In the genomic region with DNA sequence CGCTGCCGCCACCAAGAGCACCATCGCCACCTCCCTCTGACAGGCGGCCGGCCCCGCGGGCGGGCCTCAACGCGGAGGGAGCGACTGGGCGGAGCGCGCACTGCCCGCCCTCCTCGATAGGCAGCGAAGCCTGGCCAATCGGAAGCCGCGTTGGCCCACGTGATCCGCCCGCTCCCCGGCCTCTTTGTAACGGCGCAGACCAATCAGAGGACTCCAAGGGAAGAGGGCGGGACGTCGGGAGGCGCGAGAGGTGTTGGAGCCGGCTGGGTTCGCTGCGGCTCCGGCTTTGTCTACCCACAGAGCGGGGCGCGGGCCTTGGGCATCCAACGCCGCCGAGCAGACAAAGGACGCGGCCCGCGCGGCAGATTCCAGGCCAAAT, we compare ENCODE assay signal across 8 mouse cellular contexts. TPM values are rescaled to one million over a fixed set of nuclear protein-coding genes. Genes with fewer than 3 reads are reported as not detected.
DNase-seq lines count a peak whose midpoint lies in the region; ATAC-seq lines count a peak whose summit lies in the region.

A gene (minus strand): TSS at position 105 of the 379 bp plus-strand sequence.

- peak; percentile 99 for DNase-seq in adrenal gland, postnatal 14 days
- DNase-seq in embryonic facial prominence, embryonic 10.5 days (ENCODE audit: low spot score), result peak; percentile 98
- DNase-seq in gonadal fat pad, adult 2 months (ENCODE audit: low read depth), result no peak
- peak; percentile 99 for DNase-seq in left cerebral cortex, postnatal 25 days (ENCODE audit: low spot score in 2 of 2)
- peak; percentile 99 for DNase-seq in mesoderm, embryonic 11.5 days (ENCODE audit: low read depth, low spot score)
- DNase-seq in right cerebral cortex, postnatal 25 days, result peak; percentile 99
- peak; percentile 96 to 99 for DNase-seq in urinary bladder, postnatal 36 days (ENCODE audit: low spot score in 2 of 2)

- peaks cover 54% of the 10 kb centered on the region for H3K4me1 ChIP-seq in embryonic facial prominence, embryonic 10.5 days
- peaks cover 14% of the 10 kb centered on the region for H3K4me1 ChIP-seq in intestine, embryonic 16.5 days (ENCODE audit: control insufficient read depth, insufficient read depth, low read length)

- peak; percentile 99 for ATAC-seq in intestine, embryonic 16.5 days

- peak within 1 kb of the TSS; percentile 93 for H3K4me3 ChIP-seq in embryonic facial prominence, embryonic 10.5 days
- H3K4me3 ChIP-seq in intestine, embryonic 16.5 days (ENCODE audit: low read length), result peak within 1 kb of the TSS; percentile 85

- intact Hi-C loops in left cerebral cortex, postnatal 25 days (cut with DNase I), result loop anchor here (2.0 to 5.0 kb wide), 3 partner anchors 42 to 128 kb away; no protein-coding TSS in a partner anchor

- H3K9ac ChIP-seq in intestine, embryonic 16.5 days (ENCODE audit: low read depth, low read length), result peak within 1 kb of the TSS; percentile 92

- peak within 1 kb of the TSS; percentile 100 for H3K27ac ChIP-seq in embryonic facial prominence, embryonic 10.5 days (replicated peaks)
- peak within 1 kb of the TSS; percentile 91 for H3K27ac ChIP-seq in intestine, embryonic 16.5 days (ENCODE audit: low read length)

- WGBS in embryonic facial prominence, embryonic 10.5 days, result under 1% methylated on average over 46 of the region's 46 CpGs
- WGBS in intestine, embryonic 16.5 days, result under 1% methylated on average over 46 of the region's 46 CpGs

- no peaks in the 10 kb centered on the region for H3K9me3 ChIP-seq in embryonic facial prominence, embryonic 10.5 days
- no peaks in the 10 kb centered on the region for H3K9me3 ChIP-seq in intestine, embryonic 16.5 days (ENCODE audit: control insufficient read depth, low read length)

- H3K27me3 ChIP-seq in embryonic facial prominence, embryonic 10.5 days (replicated peaks; ENCODE audit: low read depth, poor library complexity, severe bottlenecking), result no peaks in the 10 kb centered on the region
- no peaks in the 10 kb centered on the region for H3K27me3 ChIP-seq in intestine, embryonic 16.5 days (replicated peaks; ENCODE audit: control insufficient read depth, insufficient read depth, low read length)

- peak within 1 kb of the TSS; percentile 95 for H3K4me2 ChIP-seq in intestine, embryonic 16.5 days (ENCODE audit: low read depth, low read length)

- H3K36me3 ChIP-seq in embryonic facial prominence, embryonic 10.5 days (replicated peaks), result no peaks in the 10 kb centered on the region
- no peaks in the 10 kb centered on the region for H3K36me3 ChIP-seq in intestine, embryonic 16.5 days (ENCODE audit: control insufficient read depth, insufficient read depth, low read length)

RNA-seq across cellular contexts. Expression of the gene that starts here (rescaled TPM):
- total RNA-seq in adrenal gland, postnatal 14 days (2021), result 33.6 and 45.5 TPM in 2 replicates
- 12.6 and 12.7 TPM in 2 replicates for polyA plus RNA-seq in embryonic facial prominence, embryonic 10.5 days (2016; fragmentation: Nextera tagmentation; extraction: Ambion mirVana)
- polyA plus RNA-seq in gonadal fat pad, adult 2 months (2012; rRNA removed), result 11.6 and 14.9 TPM in 2 replicates
- 3.4 and 3.5 TPM in 2 replicates for polyA plus RNA-seq in intestine, embryonic 16.5 days (2015; fragmentation: Nextera tagmentation; extraction: Ambion mirVana)
- 100 to 1,000 TPM in 1 of 2 experiments, 10 to 100 TPM in 1; 97.8 to 101 TPM for total RNA-seq in left cerebral cortex, postnatal 25 days (2021)
